Mouse (Mus musculus): ENCODE data around the gene Rcvrn.

The Rcvrn gene

DNA sequence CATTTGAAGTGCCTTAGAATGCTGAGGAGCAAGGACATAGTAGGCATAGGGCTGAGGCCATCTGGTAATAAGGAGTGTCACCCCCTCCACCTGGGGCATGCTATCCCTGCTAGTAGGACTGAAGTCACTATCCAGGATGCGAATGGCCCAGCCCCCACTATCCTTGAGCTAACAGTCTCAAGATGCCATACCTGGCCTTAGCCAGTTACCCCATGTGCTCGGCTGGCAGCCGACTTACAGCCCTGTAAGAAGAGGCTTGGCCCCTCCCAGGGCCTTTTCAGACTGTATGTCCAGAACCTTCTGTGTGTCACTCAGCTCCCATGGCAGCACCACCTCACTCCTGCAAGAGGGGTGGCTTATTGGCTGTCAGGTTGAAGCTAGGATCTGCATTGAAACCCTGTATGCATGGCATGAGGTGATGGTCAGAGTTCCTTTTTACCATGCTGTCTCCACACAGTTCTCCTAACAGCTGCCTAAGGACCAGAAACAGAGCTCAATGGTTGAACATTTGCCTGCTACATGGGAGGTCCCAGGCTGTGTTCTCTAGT is 26.6 kb upstream of the Rcvrn start:
- no peak for DNase-seq (ENCODE audit: low read depth, low spot score)

DNA sequence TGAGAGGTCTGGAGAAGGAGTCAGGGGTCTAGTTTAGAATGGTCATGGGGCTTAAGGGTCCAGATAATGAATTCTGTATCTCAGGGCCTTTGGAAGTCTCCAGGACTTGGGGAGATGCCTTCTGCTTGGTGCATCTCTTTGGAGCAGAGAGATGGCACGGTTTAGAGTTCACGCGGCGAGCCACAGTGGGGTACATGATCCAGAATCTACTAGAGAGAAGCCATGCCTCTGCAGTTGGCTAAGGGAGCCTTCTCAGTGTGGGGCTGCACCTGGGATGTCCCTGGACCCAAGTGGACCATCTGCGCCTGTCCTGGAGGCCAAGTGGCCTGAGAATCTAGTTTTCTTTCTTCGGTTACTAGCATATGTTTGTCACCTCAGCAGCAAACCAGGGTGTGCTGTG is 25.1 kb upstream of the Rcvrn start:
- no peak for DNase-seq (ENCODE audit: low read depth, low spot score)

- no peak for DNase-seq (ENCODE audit: low read depth, low spot score)
These were observed 23.0 kb upstream of the Rcvrn start for GRCm38 (mm10) chr11:67672140-67672539.

- DNase-seq (ENCODE audit: low read depth, low spot score) = peak; percentile 76
These were observed 19.3 kb upstream of the Rcvrn start for GRCm38 (mm10) chr11:67675562-67676540.

- DNase-seq (ENCODE audit: low read depth, low spot score) = no peak
These were observed 15.8 kb upstream of the Rcvrn start for GRCm38 (mm10) chr11:67679300-67679699.

- no peak for DNase-seq (ENCODE audit: low read depth, low spot score)
These were observed 15.2 kb upstream of the Rcvrn start for GRCm38 (mm10) chr11:67679930-67680329.

DNA sequence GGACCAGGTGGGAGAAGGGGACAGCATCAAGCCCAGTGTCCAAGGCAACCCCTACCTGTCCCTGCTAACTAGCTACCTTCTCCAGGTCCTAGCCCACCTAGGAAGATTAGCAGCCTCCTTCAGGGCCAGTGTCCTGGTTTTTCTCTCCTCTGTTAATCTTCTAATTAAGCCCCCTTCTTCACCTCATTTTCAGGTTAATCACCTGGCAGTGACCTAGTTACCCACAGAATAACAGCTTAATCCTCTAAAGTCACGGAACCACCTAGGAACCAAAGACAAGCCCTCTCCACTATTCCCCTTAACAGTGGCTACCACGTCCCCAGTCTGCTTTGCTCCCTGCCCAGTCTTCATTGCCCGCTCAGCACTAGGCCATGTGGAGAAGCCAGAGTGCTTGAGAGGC is 13.3 kb upstream of the Rcvrn start:
- DNase-seq (ENCODE audit: low read depth, low spot score) = no peak

DNA sequence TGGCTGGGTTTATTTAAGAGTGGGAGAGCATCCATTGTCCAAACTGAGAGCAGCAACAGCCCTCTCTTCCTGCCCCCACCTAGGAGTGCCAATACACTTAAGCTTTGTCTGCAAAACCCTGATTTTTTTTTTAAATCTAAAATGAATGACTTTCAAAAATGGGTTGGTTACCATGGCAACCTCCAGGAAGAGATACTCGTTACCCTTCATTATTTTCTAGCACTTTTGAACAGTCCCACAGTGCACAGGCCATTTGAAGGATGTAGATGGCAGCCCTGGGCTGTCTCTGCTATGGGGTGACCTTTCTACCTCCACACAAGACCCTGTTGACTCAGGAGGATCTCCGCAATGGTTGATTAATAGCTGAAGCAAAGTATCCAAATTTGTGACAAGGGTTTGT is 9.0 kb upstream of the Rcvrn start:
- DNase-seq (ENCODE audit: low read depth, low spot score) = no peak

DNA sequence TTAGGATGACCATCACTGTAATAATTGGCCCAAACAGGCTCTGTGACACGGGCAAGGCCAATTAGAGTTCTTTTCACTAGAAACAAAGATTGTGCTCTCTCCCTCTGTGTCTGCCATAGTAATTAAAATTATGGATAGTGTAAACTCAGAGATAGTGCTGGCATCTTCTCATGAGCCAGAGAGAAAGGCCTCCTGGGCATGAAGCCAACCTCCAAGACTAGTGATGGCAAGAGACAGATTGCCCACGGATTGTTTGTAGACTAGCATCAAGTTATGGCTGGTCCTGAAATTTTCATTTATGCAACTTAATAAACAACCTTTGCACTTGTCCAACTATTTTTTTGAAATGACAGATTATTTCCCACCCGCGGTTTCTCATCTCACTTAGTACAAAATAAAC is 17.9 kb downstream of the Rcvrn start:
- DNase-seq (ENCODE audit: low read depth, low spot score) = no peak

GRCm38 (mm10) chr11:67715382-67715781 is 20.3 kb downstream of the Rcvrn start:
- DNase-seq (ENCODE audit: low read depth, low spot score) = no peak

DNA sequence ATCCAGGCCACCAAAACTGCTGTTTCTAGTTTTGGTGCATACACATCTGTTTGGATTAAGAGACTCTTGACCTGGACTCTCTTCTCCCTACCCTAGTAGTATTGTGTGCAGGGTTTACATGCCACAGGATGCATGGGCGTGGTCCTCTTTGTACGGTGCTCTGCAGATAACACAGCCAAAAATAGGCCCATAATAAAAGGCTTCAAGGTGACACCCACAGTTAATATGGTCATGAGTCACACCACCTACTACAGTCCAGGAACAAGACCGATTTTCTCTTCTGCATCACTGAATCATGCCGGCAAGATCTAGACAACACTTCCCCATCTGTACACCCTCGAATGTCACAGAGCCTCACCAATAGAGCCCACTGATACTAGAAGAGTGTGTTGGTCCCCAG is 26.4 kb downstream of the Rcvrn start:
- no peak for DNase-seq (ENCODE audit: low read depth, low spot score)

DNA sequence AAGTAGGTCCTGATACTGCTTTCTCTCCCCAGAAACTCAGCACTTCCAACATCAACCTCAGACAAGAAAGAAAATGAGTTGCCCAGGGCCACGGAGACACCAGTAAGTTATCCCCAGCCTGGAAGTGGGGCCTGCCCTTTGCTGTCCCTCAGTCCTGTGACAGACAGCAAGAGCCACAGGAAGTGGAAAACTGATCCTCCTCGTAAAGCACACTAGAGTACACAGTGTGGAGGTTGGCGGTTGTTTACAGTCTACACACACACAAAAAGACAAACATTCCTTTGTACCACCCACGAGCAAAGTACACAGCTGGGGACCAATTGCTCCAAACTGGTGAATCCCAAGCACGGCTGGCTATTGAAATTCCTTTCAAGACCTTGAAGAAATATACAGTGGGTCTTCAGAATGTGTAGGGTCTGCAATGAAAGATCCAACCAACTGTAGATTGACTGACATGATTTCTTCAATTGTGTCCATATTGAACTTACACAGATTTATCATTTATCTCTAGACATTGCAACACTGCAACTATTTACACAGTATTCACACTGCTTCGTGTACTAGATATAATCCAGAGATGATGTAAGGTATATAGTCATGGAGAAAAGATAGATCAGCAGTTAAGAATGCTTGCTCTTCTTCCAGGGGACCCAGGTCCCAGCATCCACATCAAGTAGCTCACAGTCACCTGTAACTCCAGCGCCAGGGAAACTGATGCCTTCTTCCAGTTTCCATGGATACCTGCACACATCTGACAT is 27.5 kb downstream of the Rcvrn start:
- DNase-seq (ENCODE audit: low read depth, low spot score) = no peak

DNA sequence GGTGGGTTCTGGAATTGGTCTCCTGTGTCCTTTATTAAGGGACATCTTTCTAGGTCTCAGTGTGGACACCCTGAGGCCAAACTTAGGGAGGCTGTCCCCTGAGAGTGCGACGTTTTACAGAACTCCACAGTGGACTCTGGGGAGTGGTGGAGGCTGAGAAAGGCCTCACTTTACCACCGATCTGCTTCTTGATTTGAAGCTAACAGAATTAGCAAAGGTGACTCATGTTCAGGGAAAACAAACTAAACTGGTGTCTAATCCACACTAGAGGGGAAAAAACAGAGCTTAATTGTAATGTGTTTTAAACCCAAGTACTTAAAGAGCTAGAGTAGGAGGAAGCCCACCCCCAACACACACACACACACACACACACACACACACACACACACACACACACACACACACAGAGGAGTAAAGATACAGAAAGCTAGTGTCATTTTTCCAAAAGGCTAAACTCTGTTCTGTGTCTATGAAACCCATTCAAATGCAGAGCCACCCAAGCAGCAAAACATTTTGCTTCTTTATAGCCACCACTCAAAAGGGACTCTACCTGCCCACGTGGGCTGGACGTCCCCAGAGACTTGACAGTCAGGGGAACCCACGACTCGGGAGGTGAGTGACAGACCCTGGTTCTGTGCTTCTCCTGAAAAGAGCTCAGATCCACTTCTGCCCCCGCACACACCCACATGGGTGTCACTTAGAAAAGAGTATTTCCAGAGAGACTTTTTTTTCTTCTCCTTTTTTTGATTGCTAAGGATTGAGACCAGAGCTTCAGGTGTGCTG is 28.3 kb downstream of the Rcvrn start:
- no peak for DNase-seq (ENCODE audit: low read depth, low spot score)

- no peak for DNase-seq (ENCODE audit: low read depth, low spot score)
These were observed 32.0 kb downstream of the Rcvrn start for GRCm38 (mm10) chr11:67727095-67727494.

GRCm38 (mm10) chr11:67728726-67729125 is 33.6 kb downstream of the Rcvrn start:
- no peak for DNase-seq (ENCODE audit: low read depth, low spot score)

- no peak for DNase-seq (ENCODE audit: low read depth, low spot score)
These were observed 35.9 kb downstream of the Rcvrn start for GRCm38 (mm10) chr11:67731056-67731455.

DNA sequence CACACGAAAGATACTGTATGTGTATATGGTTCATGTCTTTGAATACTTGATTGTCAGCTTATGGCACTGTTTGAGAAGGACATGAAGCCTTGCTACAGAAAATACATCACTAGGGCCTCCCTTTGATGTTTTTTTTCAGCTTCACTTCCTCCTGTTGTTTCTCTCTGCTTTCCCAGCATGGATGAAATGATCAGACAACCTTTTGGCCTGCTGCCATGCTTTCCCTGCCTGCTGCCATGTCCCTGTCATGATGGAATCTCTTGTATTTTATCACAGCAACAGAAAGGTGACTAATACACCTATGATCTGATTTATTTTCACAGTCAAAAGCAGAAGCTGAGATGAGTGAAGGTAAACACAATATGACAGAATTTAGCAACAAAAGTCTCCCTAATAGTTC is 38.6 kb downstream of the Rcvrn start:
- no peak for DNase-seq (ENCODE audit: low read depth, low spot score)

- DNase-seq (ENCODE audit: low read depth, low spot score) = no peak
These were observed 39.5 kb downstream of the Rcvrn start for GRCm38 (mm10) chr11:67734597-67734996.

DNA sequence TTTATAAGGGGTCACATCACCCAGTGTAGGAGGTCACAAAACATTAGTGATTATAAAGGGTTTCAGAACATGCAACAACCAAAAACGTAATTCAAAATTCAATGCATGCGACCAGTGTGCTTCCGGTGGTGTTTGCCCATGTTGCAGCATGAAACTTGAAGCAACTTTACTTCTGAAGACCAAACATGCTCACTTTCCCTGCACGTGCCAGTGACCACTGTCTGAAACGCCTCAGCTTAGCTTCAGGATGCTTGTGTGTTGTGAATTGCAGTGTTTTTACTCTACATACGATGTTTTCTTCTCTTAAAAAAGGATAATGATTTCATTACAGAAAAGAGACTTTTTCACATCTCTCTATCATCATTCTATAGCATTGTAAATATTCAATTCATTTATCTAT is 43.2 kb downstream of the Rcvrn start:
- no peak for DNase-seq (ENCODE audit: low read depth, low spot score)

DNA sequence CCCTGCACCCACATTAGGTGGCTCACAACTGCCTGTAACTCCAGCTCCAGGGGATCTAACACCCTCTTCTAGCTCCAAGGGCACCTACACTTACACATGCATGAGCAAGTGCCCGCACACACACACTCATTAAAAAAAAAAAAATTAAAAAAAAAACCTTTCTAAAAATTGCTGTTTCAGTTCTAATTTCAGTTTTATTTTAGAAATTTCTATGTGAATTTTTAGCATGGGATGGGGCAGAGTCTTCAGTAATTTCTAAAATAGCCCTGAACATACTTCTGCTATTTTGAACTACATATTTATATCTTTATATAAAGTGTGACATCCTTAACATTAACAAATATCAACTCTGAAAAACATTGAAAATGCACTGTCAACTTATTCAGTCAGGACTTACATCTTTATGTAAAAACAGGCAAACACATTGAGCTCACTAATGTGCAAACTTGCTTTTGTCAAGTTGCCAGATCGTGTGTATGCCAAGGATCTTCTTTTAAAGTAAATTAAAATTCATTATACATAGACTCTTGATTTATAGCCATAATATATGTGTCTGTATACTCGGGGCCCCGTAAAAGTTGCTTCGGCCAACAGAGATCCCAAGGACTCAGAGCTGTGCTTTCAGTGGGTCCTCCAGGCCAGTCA is 43.8 kb downstream of the Rcvrn start:
- DNase-seq (ENCODE audit: low read depth, low spot score) = no peak

DNA sequence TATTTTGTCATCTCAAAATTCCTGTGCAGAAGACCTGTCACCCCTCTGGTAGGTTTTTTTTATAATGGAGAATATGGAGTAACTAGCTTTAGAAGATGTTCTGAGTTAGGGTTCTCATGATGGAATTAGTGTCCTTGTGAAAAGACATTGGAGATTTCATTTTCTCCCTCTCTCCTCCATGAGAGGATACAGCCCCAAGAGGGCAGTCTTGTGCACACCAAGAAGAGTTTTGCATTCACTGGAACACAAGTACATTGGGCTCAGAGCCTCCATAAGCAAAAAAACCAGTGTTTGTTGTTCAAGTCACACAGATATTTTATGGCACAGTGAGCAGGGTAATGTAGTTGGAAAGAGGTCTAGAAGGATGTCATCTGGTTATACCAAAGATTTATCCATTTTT is 46.4 kb downstream of the Rcvrn start:
- DNase-seq (ENCODE audit: low read depth, low spot score) = no peak
